Mouse (Mus musculus): Measurements from ENCODE around the gene Mt1. TPM values are rescaled to one million over a fixed set of nuclear protein-coding genes. Genes with fewer than 3 reads are reported as not detected.

Gene Mt1
- polyA plus RNA-seq, 1 experiment = 963 TPM

GRCm38 (mm10) chr8:94173848-94174403, 5.0 kb upstream of the Mt1 start:
- H3K36me3 ChIP-seq (ENCODE audit: control insufficient read depth, insufficient read depth) = no peaks in the 10 kb centered on the region
- H3K79me3 ChIP-seq (ENCODE audit: low read depth) = no peaks in the 10 kb centered on the region
- TF ChIP-seq MYOD1 (IDR thresholded peaks at IDR 0.05; ENCODE audit: control insufficient read depth, insufficient read length, low read depth) (no peak), MYOG (IDR thresholded peaks at IDR 0.05; ENCODE audit: control insufficient read depth, extremely low read depth, insufficient read length) (no peak), CTCF (IDR thresholded peaks at IDR 0.05; ENCODE audit: control insufficient read depth, insufficient read depth, insufficient read length) (no peak), USF1 (IDR thresholded peaks at IDR 0.05; ENCODE audit: low read depth) (no peak), MAX (IDR thresholded peaks at IDR 0.05) (no peak), CEBPB (IDR thresholded peaks at IDR 0.05; ENCODE audit: low read depth) (no peak), FOSL1 (IDR thresholded peaks at IDR 0.05; ENCODE audit: insufficient read depth, low read length, poor library complexity, severe bottlenecking) (no peak)
- no peaks in the 10 kb centered on the region for H3K27me3 ChIP-seq (ENCODE audit: control insufficient read depth, insufficient read depth, insufficient read length)
- peak overlapping the region; percentile 59 for H3K4me3 ChIP-seq (ENCODE audit: insufficient read depth, poor library complexity, severe bottlenecking)
- H3ac ChIP-seq (ENCODE audit: control insufficient read depth, insufficient read length, low read depth) = no peak overlapping the region
- no peaks in the 10 kb centered on the region for H3K79me2 ChIP-seq (ENCODE audit: control insufficient read depth, insufficient read depth)

GRCm38 (mm10) chr8:94174619-94175213, 4.2 kb upstream of the Mt1 start:
- Histone ChIP-seq H3K79me3 (ENCODE audit: low read depth) (no peaks in the 10 kb centered on the region), H3K27me3 (ENCODE audit: control insufficient read depth, insufficient read depth, insufficient read length) (no peaks in the 10 kb centered on the region), H3K36me3 (ENCODE audit: control insufficient read depth, insufficient read depth) (no peaks in the 10 kb centered on the region), H3ac (ENCODE audit: control insufficient read depth, insufficient read length, low read depth) (no peak overlapping the region), H3K4me3 (ENCODE audit: insufficient read depth, poor library complexity, severe bottlenecking) (peak overlapping the region; percentile 59), H3K79me2 (ENCODE audit: control insufficient read depth, insufficient read depth) (peaks cover 6% of the 10 kb centered on the region)
- TF ChIP-seq MYOD1 (IDR thresholded peaks at IDR 0.05; ENCODE audit: control insufficient read depth, insufficient read length, low read depth) (no peak), MYOG (IDR thresholded peaks at IDR 0.05; ENCODE audit: control insufficient read depth, extremely low read depth, insufficient read length) (no peak), CEBPB (IDR thresholded peaks at IDR 0.05; ENCODE audit: low read depth) (no peak), FOSL1 (IDR thresholded peaks at IDR 0.05; ENCODE audit: insufficient read depth, low read length, poor library complexity, severe bottlenecking) (no peak), CTCF (IDR thresholded peaks at IDR 0.05; ENCODE audit: control insufficient read depth, insufficient read depth, insufficient read length) (no peak), USF1 (IDR thresholded peaks at IDR 0.05; ENCODE audit: low read depth) (no peak), MAX (IDR thresholded peaks at IDR 0.05) (no peak)

DNA sequence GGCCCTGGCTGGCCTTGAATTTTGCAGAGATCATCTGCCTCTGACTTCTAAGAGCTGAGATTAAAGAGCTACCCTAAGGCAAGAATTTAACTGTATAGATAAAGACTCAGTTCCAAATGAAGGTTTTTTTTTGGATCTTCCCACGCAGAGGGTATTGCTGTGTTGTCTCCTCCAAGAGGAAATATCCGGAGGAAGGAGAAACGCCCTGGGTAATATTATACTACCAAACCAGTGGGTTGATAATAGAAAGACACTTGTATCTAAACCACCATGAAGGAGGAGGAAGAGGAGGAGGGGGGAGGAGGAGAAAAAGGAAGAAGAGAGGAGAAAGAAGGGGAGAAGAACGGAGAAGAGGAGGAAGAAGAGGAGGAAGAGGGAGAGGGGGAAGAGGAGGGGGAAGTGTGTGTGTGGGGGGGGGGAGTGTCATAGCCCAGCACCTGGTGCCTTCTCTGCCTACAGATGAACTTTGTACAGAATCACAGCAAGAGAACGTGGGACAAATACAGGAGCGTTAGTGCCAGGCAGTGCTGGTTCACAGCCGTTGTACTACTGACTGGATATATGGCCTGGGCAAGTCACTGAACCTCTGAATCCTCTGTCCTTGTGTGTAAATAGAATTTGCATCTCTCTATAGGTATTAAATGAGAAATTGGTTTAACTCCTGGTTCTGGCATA, 1.0 kb upstream of the Mt1 start:
- no peak overlapping the region for H3ac ChIP-seq (ENCODE audit: control insufficient read depth, insufficient read length, low read depth)

GRCm38 (mm10) chr8:94179713-94180560, 1.1 kb downstream of the Mt1 start:
- Histone ChIP-seq H3K79me2 (ENCODE audit: control insufficient read depth, insufficient read depth) (peaks cover 17% of the 10 kb centered on the region), H3K36me3 (ENCODE audit: control insufficient read depth, insufficient read depth) (peaks cover 8% of the 10 kb centered on the region), H3K4me3 (ENCODE audit: insufficient read depth, poor library complexity, severe bottlenecking) (peak overlapping the region; percentile 71), H3K27me3 (ENCODE audit: control insufficient read depth, insufficient read depth, insufficient read length) (no peaks in the 10 kb centered on the region), H3ac (ENCODE audit: control insufficient read depth, insufficient read length, low read depth) (peak overlapping the region; percentile 88), H3K79me3 (ENCODE audit: low read depth) (peaks cover 5% of the 10 kb centered on the region)
- TF ChIP-seq FOSL1 (IDR thresholded peaks at IDR 0.05; ENCODE audit: insufficient read depth, low read length, poor library complexity, severe bottlenecking) (no peak), CEBPB (IDR thresholded peaks at IDR 0.05; ENCODE audit: low read depth) (no peak), MAX (IDR thresholded peaks at IDR 0.05) (peak; percentile 88)

More for the DNA sequence above, 1.0 kb upstream of the Mt1 start:
- no peak for TF ChIP-seq FOSL1 (IDR thresholded peaks at IDR 0.05; ENCODE audit: insufficient read depth, low read length, poor library complexity, severe bottlenecking)
- no peak for TF ChIP-seq MYOG (IDR thresholded peaks at IDR 0.05; ENCODE audit: control insufficient read depth, extremely low read depth, insufficient read length)
- no peak for TF ChIP-seq USF1 (IDR thresholded peaks at IDR 0.05; ENCODE audit: low read depth)
- TF ChIP-seq CTCF (IDR thresholded peaks at IDR 0.05; ENCODE audit: control insufficient read depth, insufficient read depth, insufficient read length) = no peak
- no peak for TF ChIP-seq CEBPB (IDR thresholded peaks at IDR 0.05; ENCODE audit: low read depth)
- no peak for TF ChIP-seq MAX (IDR thresholded peaks at IDR 0.05)
- TF ChIP-seq MYOD1 (IDR thresholded peaks at IDR 0.05; ENCODE audit: control insufficient read depth, insufficient read length, low read depth) = no peak
- Histone ChIP-seq H3K79me2 (ENCODE audit: control insufficient read depth, insufficient read depth) (peaks cover 17% of the 10 kb centered on the region), H3K36me3 (ENCODE audit: control insufficient read depth, insufficient read depth) (peaks cover 8% of the 10 kb centered on the region), H3K79me3 (ENCODE audit: low read depth) (peaks cover 5% of the 10 kb centered on the region), H3K4me3 (ENCODE audit: insufficient read depth, poor library complexity, severe bottlenecking) (no peak overlapping the region), H3K27me3 (ENCODE audit: control insufficient read depth, insufficient read depth, insufficient read length) (no peaks in the 10 kb centered on the region)

DNA sequence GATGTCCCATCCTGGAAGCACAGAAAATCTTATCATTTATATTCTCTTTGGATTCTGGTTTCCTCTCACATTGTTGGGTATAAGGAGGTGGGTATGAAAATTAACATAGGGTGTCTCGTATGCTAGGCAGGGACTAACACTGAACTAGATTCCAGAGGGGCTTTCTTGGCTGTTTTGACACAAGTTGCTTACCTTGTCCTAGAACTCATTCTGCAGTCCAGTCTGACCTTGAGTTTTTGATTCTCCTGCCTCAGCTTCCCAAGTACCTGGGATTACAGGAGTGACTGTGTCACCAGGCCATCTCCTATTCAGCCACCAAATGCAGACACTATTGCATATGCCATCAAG, 1.7 kb downstream of the Mt1 start:
- peaks cover 5% of the 10 kb centered on the region for H3K79me3 ChIP-seq (ENCODE audit: low read depth)
- peaks cover 17% of the 10 kb centered on the region for H3K79me2 ChIP-seq (ENCODE audit: control insufficient read depth, insufficient read depth)
- peak overlapping the region; percentile 71 for H3K4me3 ChIP-seq (ENCODE audit: insufficient read depth, poor library complexity, severe bottlenecking)
- no peak for TF ChIP-seq CEBPB (IDR thresholded peaks at IDR 0.05; ENCODE audit: low read depth)
- TF ChIP-seq CTCF (IDR thresholded peaks at IDR 0.05; ENCODE audit: control insufficient read depth, insufficient read depth, insufficient read length) = no peak
- no peak for TF ChIP-seq USF1 (IDR thresholded peaks at IDR 0.05; ENCODE audit: low read depth)
- no peak for TF ChIP-seq FOSL1 (IDR thresholded peaks at IDR 0.05; ENCODE audit: insufficient read depth, low read length, poor library complexity, severe bottlenecking)
- no peak for TF ChIP-seq MYOG (IDR thresholded peaks at IDR 0.05; ENCODE audit: control insufficient read depth, extremely low read depth, insufficient read length)
- no peak for TF ChIP-seq MAX (IDR thresholded peaks at IDR 0.05)
- TF ChIP-seq MYOD1 (IDR thresholded peaks at IDR 0.05; ENCODE audit: control insufficient read depth, insufficient read length, low read depth) = no peak
- H3ac ChIP-seq (ENCODE audit: control insufficient read depth, insufficient read length, low read depth) = no peak overlapping the region
- no peaks in the 10 kb centered on the region for H3K27me3 ChIP-seq (ENCODE audit: control insufficient read depth, insufficient read depth, insufficient read length)
- peaks cover 8% of the 10 kb centered on the region for H3K36me3 ChIP-seq (ENCODE audit: control insufficient read depth, insufficient read depth)

Data from C2C12 (cell line).